Mouse (Mus musculus) naive thymus-derived CD4-positive, alpha-beta T cell, adult 5 months (primary cell): Measurements from ENCODE around the gene Pi16. TPM values are rescaled to one million over a fixed set of nuclear protein-coding genes. Genes with fewer than 3 reads are reported as not detected.

Experiments used
- polyA plus RNA-seq: library from polyadenylated mRNA; unstranded; fragments of 100-300 nt; shearing (Covaris generic); gene quantifications from one replicate; pipeline ENCODE4 v1.2.1, GENCODE M21; 2017

Gene Pi16
- polyA plus RNA-seq = not detected

DNA sequence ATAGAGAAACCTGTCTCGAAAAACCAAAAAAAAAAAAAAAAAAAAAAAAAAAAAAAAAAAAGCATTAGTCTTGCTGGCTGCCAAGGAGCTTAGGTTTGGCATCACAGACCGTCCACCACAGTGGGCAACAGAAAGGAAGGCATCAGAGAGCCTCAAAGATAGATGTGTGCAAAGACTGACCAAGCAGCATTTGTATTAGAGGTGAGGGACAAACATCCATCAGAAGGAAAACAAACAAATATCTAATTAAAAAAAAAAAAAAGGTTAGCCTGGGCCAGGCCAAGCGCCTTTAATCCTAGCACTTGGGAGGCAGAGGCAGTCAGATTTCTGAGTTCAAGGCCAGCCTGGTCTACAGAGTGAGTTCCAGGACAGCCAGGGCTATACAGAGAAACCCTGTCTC is at the start of gene Pi16:
Gene Pi16 (plus strand): TSS at position 301 of the 400 bp plus-strand sequence.

DNA sequence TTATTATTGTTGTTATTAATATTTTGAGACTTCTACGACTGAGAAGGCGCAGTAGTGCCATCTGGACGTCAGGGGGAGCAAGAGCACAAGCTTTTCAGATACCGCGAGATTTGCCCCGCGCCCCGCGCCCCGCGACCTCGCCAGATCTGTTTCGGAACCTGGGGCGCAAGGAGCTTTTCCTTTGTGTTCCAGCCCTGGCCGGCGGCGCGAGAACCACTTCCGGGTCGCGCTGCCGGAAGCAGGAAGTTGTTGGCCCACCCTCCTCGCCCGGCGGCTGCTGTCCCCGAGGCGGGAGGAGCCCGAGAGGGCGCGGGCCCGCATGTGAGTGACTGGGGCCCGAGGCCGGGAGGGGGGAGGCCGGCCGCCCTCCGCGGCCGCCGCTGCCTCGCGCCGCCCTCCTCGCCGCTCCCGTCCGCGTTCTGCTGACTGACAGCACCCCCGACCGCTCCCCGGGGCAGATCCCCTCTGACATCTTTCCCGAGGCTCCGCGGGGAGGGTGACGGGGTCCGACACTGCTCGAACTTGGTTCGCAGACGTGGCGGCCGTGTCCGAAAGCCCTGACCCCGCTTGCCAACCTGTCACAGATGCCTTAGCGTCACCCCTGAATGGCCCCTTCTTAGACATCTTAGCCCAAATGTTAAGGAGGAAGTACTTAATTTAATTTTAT is 48.7 kb upstream of the Pi16 start, which contains the start of gene BC004004:
Gene BC004004 (plus strand): TSS at position 107 of the 667 bp plus-strand sequence.

DNA sequence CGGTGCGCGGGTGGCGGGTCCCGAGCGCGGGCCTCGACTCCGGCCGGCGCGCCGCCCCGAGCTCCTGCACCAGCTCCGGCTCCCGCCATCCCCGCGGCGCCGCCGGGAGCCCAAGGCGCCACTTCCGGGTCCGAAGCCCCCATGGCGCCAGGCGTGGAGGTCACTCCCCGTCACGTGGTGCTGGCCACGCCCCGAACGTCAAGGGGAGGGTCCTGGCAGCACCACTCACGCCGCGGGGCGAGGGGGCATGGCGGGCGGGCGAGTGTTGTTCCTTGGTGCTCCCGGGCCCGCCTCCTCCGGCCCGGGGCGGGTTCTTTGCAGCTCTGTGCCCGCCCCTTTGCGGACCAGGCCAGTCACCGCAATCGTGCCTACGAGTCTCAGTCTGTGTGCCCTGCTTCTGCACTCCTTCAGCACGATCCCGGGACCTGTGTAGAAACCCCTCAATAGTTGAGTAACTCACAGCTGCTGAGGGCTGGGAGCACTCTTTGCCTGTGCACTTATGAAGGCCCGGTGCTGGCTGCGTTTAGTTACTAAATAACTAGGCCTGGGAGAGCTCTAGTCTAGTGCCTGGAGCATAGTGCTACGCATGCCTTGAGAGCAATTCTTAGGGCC is 30.3 kb downstream of the Pi16 start, which contains the start of gene Mtch1:
Gene Mtch1 (minus strand): TSS at position 290 of the 612 bp plus-strand sequence.

DNA sequence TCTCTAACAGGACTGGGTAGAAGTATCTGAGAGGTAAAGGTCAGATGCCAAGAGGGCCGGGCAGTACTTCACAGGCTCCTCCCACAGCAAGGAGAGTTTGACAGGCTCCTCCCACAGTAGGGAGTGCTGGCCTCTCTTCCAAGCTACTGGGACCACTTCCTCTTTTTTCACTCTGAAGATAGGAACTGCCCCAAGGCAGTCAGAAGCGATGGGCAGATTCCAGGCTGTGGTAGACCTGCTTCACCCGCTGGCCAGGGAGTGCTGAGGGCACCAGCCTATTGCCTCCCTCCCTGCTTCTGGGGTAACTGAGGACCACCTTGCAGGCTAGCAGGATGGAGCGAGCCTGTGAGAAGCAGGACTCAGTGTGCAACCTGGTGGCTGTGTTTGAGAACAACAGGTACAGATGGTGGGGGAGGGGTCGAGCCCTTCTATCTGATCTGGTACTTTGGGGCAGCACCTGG is 43.3 kb downstream of the Pi16 start, which contains the start of gene Fgd2:
Gene Fgd2 (plus strand): TSS at position 154 of the 461 bp plus-strand sequence.

Other genes with a start within 250 kb of the Pi16 start
- 7.4 TPM for gene Cdkn1a, start 226.7 kb upstream of the Pi16 start, polyA plus RNA-seq
- gene Rab44, start 203.5 kb upstream of the Pi16 start, polyA plus RNA-seq = not detected
- 0.62 TPM for gene Cpne5, start 79.5 kb upstream of the Pi16 start, polyA plus RNA-seq
- gene Ppil1, start 53.5 kb upstream of the Pi16 start, polyA plus RNA-seq = 16.3 TPM
- gene BC004004, start 48.9 kb upstream of the Pi16 start, polyA plus RNA-seq = 46.3 TPM
- 31.3 TPM for gene Mtch1, start 30.3 kb downstream of the Pi16 start, polyA plus RNA-seq
- gene Fgd2, start 43.2 kb downstream of the Pi16 start, polyA plus RNA-seq = not detected
- 178 TPM for gene Pim1, start 173.1 kb downstream of the Pi16 start, polyA plus RNA-seq
- 0.39 TPM for gene Gm17657, start 232.0 kb downstream of the Pi16 start, polyA plus RNA-seq
- 30.5 TPM for gene Tbc1d22b, start 232.1 kb downstream of the Pi16 start, polyA plus RNA-seq
- 3.8 TPM for gene Tmem217, start 234.7 kb downstream of the Pi16 start, polyA plus RNA-seq